Mouse (Mus musculus) hindbrain, embryonic 15.5 days (tissue): Measurements from ENCODE around the gene Rbm19. TPM values are rescaled to one million over a fixed set of nuclear protein-coding genes. Genes with fewer than 3 reads are reported as not detected.

ENCODE experiments used
- ATAC-seq: fragments of 200-750 bp; cut with Nextera tagmentation; 2 replicates; pipeline ENCODE4 v1.8.0; 2017; ENCODE audit warnings: low read depth, moderate number of reproducible peaks, moderate TSS enrichment; ENCODE audit not compliant: low FRiP score
- H3K27ac ChIP-seq: fragments of 300-500 bp; sonication (generic); replicated peaks from 2 replicates; pipeline ENCODE4 v1.5.1; 2015; ENCODE audit warnings: mild to moderate bottlenecking, inconsistent platforms
- H3K27me3 ChIP-seq: fragments of 300-500 bp; sonication (generic); 2 replicates; pipeline ENCODE4 v1.6.1; 2015; ENCODE audit warnings: control low read depth, inconsistent platforms
- H3K36me3 ChIP-seq: fragments of 300-500 bp; sonication (generic); 2 replicates; pipeline ENCODE4 v1.6.1; 2015; ENCODE audit warnings: control low read depth, inconsistent platforms
- H3K4me1 ChIP-seq: fragments of 300-500 bp; sonication (generic); replicated peaks from 2 replicates; pipeline ENCODE4 v1.6.1; 2015; ENCODE audit warnings: control low read depth, inconsistent platforms
- H3K4me2 ChIP-seq: fragments of 300-500 bp; sonication (generic); 2 replicates; pipeline ENCODE4 v1.6.1; 2015; ENCODE audit warnings: moderate library complexity, mild to moderate bottlenecking, inconsistent platforms
- H3K4me3 ChIP-seq: fragments of 300-500 bp; sonication (generic); 2 replicates; pipeline ENCODE4 v1.5.1; 2015; ENCODE audit warnings: mild to moderate bottlenecking, inconsistent platforms
- H3K9ac ChIP-seq: fragments of 300-500 bp; sonication (generic); 2 replicates; pipeline ENCODE4 v1.6.1; 2015; ENCODE audit warnings: inconsistent platforms
- H3K9me3 ChIP-seq: fragments of 300-500 bp; sonication (generic); 2 replicates; pipeline ENCODE4 v1.6.1; 2016; ENCODE audit warnings: control low read depth, inconsistent platforms
- WGBS: fragments of 180-500 bp; shearing (Covaris S2); methylation state at CpG from one replicate; pipeline ENCODE4 v1.1.7; 2015; 5-methylcytosine and 5-hydroxymethylcytosine counted together
- polyA plus RNA-seq: library from polyadenylated mRNA; unstranded; fragments of >200 nt; fragmentation: Nextera tagmentation; extraction: Ambion mirVana; gene quantifications from 2 replicates; pipeline ENCODE4 v1.2.1, GENCODE M21; 2015

The Rbm19 gene
- 19.0 and 19.2 TPM in 2 replicates for polyA plus RNA-seq

DNA sequence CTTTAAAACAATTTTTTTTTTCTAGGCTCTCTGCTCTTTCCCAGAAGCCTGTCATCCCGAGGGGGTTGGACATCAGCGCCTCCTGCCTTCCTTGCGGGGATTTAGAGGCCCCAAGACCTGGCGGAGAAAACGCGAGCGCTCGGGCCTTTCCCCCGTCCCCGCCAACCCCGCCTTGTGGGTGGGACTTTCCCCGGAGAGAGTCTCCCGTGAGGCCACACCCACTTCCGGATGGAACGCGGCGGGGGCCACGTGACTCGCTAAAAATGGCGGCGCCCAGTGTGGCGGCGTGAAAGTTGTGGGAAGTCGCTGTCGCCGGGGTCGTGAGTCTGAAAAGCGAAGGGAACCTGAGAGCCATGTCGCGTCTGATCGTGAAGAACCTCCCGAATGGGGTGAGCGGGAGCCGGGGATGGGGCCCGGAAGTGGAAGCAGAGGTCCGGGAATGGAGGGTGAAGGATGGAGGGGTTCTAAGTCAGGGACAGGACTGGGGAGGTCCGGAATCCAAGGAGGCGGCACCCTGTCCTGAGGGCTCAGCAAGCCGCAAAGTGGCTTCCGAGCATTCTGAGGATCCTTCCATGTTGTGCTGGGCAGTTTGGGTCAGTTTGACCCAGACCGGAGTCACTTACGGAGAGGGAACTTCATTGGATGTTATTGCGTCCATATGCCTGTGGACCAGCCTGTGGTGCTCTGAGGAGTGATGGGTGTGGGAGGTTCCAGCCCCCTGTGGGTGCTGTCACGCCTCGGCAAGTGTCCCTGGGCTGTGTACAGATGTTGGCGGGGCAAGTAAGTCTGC is at the start of gene Rbm19:
Rbm19 (plus strand) TSS at position 205 of the 790 bp plus-strand sequence.
- Histone ChIP-seq H3K9me3 (no peaks in the 10 kb centered on the region), H3K27me3 (no peaks in the 10 kb centered on the region), H3K36me3 (peaks cover 26% of the 10 kb centered on the region), H3K4me1 (peaks cover 7% of the 10 kb centered on the region), H3K4me2 (peak within 1 kb of the TSS; percentile 94), H3K9ac (peak within 1 kb of the TSS; percentile 47), H3K4me3 (peak within 1 kb of the TSS; percentile 74), H3K27ac (peak within 1 kb of the TSS; percentile 74)
- ATAC-seq = peak; percentile 92
- under 1% methylated on average over 46 of the region's 46 CpGs for WGBS

DNA sequence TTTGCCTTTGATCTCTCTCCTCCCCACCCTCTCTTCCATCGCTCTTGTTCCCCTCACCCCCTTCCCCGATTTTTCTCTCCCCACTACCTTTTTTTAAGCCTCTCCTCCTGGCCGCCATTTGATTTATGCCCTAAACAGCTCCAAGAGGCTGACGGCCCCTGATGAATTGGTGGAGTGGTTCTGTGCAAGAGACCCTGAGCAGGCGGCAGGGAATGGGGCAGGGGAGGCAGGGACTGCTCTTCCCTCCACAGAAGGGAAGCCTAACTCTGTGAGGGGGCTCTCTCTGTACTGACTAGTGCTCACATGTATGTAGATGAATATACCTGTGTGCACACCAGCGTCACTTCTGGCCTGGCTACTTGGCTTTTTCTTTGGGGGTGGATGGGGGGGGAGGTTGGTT is 49.0 kb upstream of the Rbm19 start:
- no peak overlapping the region for H3K27ac ChIP-seq
- no peaks in the 10 kb centered on the region for H3K9me3 ChIP-seq
- H3K4me1 ChIP-seq = no peaks in the 10 kb centered on the region
- no peak overlapping the region for H3K4me2 ChIP-seq
- H3K9ac ChIP-seq = no peak overlapping the region
- no peaks in the 10 kb centered on the region; the same call in 1 of the 2 replicates for H3K27me3 ChIP-seq
- no peak for ATAC-seq
- no peaks in the 10 kb centered on the region for H3K36me3 ChIP-seq
- no peak overlapping the region for H3K4me3 ChIP-seq
- WGBS = 56% methylated on average over 6 of the region's 6 CpGs

DNA sequence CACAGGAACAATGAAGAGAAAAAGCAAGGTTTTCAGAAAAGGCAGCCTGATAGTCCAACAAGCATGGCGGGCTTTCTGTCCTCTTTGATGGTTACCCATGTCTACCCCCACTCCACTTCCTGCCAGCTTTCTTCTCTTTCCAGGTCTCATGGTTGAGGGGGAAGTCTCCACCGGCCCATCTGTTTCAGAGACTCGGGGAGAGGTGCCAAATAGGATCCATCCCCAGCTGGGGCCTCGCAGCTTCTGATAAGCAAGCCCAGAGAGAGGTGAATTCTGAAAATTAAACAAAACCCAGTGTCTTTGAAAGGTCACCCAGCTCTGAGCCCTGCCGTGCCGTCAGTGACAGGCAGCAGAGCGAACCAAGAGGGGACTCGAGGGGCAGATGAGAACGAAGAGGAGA is 42.2 kb upstream of the Rbm19 start:
- Histone ChIP-seq H3K4me3 (no peak overlapping the region), H3K27ac (no peak overlapping the region), H3K9me3 (no peaks in the 10 kb centered on the region), H3K4me2 (no peak overlapping the region), H3K4me1 (no peaks in the 10 kb centered on the region), H3K27me3 (no peaks in the 10 kb centered on the region; the same call in 1 of the 2 replicates), H3K36me3 (no peaks in the 10 kb centered on the region), H3K9ac (no peak overlapping the region)
- no peak for ATAC-seq
- WGBS = 65% methylated on average over 9 of the region's 9 CpGs

DNA sequence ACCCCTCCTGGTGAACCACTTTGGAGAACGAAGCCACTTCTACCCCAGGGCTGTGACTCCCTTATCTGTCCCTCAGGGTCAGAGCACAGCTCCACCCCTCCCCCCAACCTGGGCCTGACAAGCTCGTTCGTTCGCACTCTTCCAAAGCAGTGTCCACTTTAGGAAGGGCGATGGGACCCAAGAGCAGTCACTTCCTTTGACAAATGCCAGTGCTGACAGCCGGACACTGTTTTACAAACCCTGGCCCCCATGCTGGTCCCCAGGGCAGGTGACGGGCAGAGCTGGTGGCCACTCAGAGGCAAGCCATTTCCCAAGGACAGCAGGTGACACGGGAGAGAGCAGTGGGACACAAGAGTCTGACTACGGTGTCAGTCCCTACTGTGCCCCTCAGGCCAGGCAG is 36.2 kb upstream of the Rbm19 start:
- Histone ChIP-seq H3K4me3 (no peak overlapping the region), H3K9me3 (no peaks in the 10 kb centered on the region), H3K27me3 (0 out of 2 replicates have a peak, but pooled peaks cover 2% of the 10 kb centered on the region), H3K36me3 (no peaks in the 10 kb centered on the region), H3K4me2 (no peak overlapping the region), H3K27ac (no peak overlapping the region), H3K9ac (no peak overlapping the region), H3K4me1 (no peaks in the 10 kb centered on the region)
- 73% methylated on average over 9 of the region's 9 CpGs for WGBS
- no peak for ATAC-seq

DNA sequence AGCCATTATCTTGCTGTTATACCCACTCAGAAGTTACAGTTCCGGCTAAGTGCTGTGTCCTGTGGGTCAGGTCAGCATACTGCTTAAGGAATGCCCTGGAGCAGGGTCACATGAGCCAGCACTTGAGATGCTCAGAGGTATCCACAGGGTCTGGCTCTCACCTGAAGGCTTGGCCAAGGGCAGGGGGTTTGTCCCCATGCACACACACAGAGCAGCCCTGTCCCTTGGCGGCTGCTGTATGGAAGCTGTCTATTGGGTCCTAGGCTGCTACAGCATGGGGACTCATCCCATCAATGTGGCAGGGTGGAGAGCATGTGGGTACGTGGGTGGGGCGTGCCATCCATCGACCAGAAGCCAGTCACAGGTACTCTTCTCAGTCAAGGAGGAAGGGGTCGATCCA is 35.8 kb upstream of the Rbm19 start:
- Histone ChIP-seq H3K9ac (no peak overlapping the region), H3K27me3 (0 out of 2 replicates have a peak, but pooled peaks cover 2% of the 10 kb centered on the region), H3K4me2 (no peak overlapping the region), H3K9me3 (no peaks in the 10 kb centered on the region), H3K4me3 (no peak overlapping the region), H3K4me1 (no peaks in the 10 kb centered on the region), H3K27ac (no peak overlapping the region), H3K36me3 (no peaks in the 10 kb centered on the region)
- ATAC-seq = no peak
- WGBS = 95% methylated on average over 6 of the region's 6 CpGs

DNA sequence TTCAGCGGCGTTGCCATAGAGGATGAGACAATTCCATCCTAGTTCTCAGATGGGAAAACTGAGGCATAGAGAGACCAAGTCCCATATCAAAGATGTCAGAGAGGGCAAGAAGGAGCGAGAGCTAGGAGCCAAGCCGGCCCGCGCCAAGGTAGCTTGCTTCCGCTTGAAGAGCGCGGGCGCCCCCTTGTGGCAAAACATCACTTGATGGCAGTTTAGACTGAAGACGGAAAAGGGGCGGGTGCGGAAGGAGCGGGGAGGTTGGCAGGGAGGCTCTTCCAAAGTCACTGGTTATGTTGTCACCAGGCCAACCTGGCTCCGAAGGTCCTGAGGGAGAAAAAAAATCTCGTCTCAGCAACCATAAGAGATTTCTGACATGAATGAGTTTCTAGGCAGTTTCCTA is 27.7 kb upstream of the Rbm19 start:
- WGBS = 1% methylated on average over 16 of the region's 16 CpGs
- no peaks in the 10 kb centered on the region for H3K4me1 ChIP-seq
- ATAC-seq = no peak
- no peaks in the 10 kb centered on the region for H3K9me3 ChIP-seq
- H3K9ac ChIP-seq = 0 out of 2 replicates have a peak overlapping the region, but pooled peaks have one; percentile 23
- H3K27me3 ChIP-seq = peaks cover 24% of the 10 kb centered on the region; the same call in 1 of the 2 replicates
- no peak overlapping the region for H3K27ac ChIP-seq
- H3K4me2 ChIP-seq = peak overlapping the region; percentile 35
- H3K4me3 ChIP-seq = no peak overlapping the region
- H3K36me3 ChIP-seq = no peaks in the 10 kb centered on the region

DNA sequence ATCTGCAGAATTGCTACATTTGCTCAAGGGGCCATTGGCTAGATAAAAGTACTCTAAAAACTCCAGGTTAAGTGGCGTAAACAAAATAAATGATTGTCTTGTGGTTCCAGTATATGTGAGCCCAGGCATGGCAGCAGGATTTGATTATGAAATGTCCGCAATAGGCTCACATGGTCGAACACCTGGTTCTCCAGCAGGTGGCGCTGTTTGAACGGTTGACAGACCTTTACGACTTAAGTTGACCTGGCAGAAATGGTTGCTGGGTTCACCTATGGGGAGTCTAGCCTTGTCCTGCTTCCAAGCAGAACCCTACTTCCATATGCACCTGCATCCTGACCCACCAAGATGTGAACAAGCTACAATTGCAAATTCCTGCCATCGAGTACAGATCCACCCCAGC is 21.7 kb upstream of the Rbm19 start:
- H3K9ac ChIP-seq = no peak overlapping the region
- no peak for ATAC-seq
- H3K4me2 ChIP-seq = no peak overlapping the region
- H3K27me3 ChIP-seq = peaks cover 9% of the 10 kb centered on the region; the same call in 1 of the 2 replicates
- WGBS = 55% methylated on average over 7 of the region's 7 CpGs
- no peaks in the 10 kb centered on the region for H3K36me3 ChIP-seq
- no peak overlapping the region for H3K27ac ChIP-seq
- H3K4me3 ChIP-seq = no peak overlapping the region
- no peaks in the 10 kb centered on the region for H3K4me1 ChIP-seq
- H3K9me3 ChIP-seq = no peaks in the 10 kb centered on the region

DNA sequence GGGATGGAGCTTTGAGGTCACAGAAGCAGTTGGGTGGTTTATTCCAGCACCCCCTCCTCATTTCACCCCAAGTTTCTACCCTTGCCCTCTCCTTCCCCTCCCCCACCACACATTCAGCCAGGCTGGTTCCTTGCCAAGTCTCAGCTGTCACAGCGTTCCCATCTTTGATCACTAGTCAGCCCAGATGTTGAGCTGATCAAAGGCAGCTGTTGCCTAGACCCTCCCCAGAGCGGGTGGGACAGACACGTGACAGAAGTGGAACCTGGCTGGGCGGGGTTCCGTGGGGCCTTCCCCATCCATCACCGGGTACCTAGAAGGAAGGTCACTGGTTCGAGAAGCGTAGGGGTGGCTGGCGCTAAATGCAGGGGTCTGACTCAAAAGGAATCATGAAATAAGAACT is 19.2 kb upstream of the Rbm19 start:
- H3K4me1 ChIP-seq = no peaks in the 10 kb centered on the region
- H3K4me2 ChIP-seq = no peak overlapping the region
- 78% methylated on average over 9 of the region's 9 CpGs for WGBS
- H3K27me3 ChIP-seq = no peaks in the 10 kb centered on the region
- no peak overlapping the region for H3K9ac ChIP-seq
- no peak overlapping the region for H3K27ac ChIP-seq
- no peak for ATAC-seq
- H3K36me3 ChIP-seq = no peaks in the 10 kb centered on the region
- no peak overlapping the region for H3K4me3 ChIP-seq
- no peaks in the 10 kb centered on the region for H3K9me3 ChIP-seq

DNA sequence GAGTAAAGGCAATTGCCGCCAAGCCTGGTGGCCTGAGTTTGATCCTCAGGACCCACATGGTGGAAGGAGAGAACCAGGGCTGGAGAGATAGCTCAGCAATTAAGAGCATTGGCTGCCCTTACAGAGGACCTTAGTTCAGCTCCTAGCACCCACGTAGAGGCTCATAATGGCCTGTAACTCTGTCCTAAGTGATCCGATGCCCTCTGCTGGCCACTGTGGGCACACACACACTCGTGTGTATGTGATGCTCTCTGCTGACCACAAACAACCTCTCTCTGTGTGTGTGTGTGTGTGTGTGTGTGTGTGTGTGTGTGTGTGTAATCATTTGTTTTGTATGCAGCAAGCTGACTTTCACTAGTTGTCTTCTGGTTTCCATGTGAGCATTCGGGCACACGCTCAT is 15.5 kb upstream of the Rbm19 start:
- ATAC-seq = no peak
- no peak overlapping the region for H3K27ac ChIP-seq
- no peaks in the 10 kb centered on the region for H3K9me3 ChIP-seq
- no peaks in the 10 kb centered on the region for H3K4me1 ChIP-seq
- no peaks in the 10 kb centered on the region for H3K36me3 ChIP-seq
- H3K27me3 ChIP-seq = no peaks in the 10 kb centered on the region
- WGBS = 92% methylated on average over 6 of the region's 6 CpGs
- no peak overlapping the region for H3K9ac ChIP-seq
- no peak overlapping the region for H3K4me3 ChIP-seq
- no peak overlapping the region for H3K4me2 ChIP-seq

DNA sequence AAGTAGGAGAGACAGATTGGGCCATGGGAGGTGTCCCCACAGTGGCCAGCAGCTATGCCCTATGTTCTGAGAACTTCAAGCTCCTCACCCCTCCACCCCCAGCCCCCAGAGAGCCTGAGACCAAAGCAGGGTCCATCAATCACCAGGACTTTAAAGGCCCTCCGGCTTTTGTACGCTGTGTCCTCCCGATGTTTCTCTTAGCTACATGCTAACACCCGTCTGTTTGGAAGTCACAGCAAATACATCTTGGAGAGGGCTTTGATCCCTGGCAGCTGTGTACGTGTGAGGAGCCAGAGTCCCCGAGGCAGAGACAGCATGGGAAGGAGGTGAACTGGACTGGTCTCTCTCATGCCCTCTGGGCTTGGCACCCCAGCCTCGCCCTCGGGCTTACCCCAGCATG is 14.2 kb upstream of the Rbm19 start:
- Histone ChIP-seq H3K4me2 (no peak overlapping the region), H3K27me3 (no peaks in the 10 kb centered on the region; the same call in 1 of the 2 replicates), H3K36me3 (no peaks in the 10 kb centered on the region), H3K4me3 (no peak overlapping the region), H3K9me3 (no peaks in the 10 kb centered on the region), H3K4me1 (no peaks in the 10 kb centered on the region), H3K27ac (no peak overlapping the region), H3K9ac (no peak overlapping the region)
- WGBS = 80% methylated on average over 8 of the region's 8 CpGs
- no peak for ATAC-seq

DNA sequence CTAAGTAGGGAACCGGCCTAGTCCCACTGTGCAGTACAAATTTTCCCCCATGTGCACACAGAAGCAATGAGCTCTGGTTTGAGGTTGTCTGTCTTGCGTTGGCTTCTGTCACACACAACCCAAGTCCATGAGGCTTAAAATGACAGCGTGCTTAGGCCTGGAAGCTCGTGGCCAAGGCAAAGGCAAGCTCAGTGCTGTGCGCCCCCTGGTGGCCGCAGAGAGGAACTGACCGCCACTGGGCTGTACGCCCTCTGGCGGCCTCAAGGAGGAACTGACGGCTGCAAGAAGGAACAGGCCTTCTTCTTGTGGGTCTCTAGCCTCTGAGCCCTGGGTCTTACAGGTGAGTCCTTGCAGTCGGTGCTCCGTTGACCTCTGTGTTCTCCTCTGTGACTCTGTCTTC is 13.5 kb upstream of the Rbm19 start:
- H3K4me2 ChIP-seq = no peak overlapping the region
- no peaks in the 10 kb centered on the region for H3K36me3 ChIP-seq
- no peaks in the 10 kb centered on the region for H3K9me3 ChIP-seq
- 17% methylated on average over 12 of the region's 12 CpGs for WGBS
- no peaks in the 10 kb centered on the region; the same call in 1 of the 2 replicates for H3K27me3 ChIP-seq
- no peaks in the 10 kb centered on the region for H3K4me1 ChIP-seq
- ATAC-seq = no peak
- H3K4me3 ChIP-seq = no peak overlapping the region
- H3K27ac ChIP-seq = no peak overlapping the region
- no peak overlapping the region for H3K9ac ChIP-seq

DNA sequence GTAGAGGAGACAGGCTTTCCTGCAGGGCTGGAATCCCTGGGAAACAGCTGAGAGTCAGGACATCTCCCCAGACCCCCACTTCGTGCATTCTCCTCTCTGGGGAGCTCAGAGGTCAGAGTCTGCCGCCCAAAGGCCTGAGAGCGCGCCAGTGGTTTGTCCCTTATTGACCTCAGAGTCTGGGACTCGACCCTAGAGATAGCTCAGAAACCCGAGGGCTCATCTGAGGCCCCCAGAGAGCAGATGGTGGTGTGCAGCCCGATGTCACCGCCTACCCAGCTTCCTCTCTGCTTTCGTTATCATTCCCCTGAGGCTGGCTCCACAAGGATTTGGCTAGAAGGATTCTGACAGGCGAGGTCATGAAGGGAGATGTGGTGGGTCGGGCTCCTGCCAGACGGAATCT is 12.8 kb upstream of the Rbm19 start:
- 70% methylated on average over 12 of the region's 12 CpGs for WGBS
- H3K36me3 ChIP-seq = no peaks in the 10 kb centered on the region
- no peaks in the 10 kb centered on the region for H3K9me3 ChIP-seq
- H3K9ac ChIP-seq = no peak overlapping the region
- H3K27me3 ChIP-seq = peaks cover 3% of the 10 kb centered on the region; the same call in 1 of the 2 replicates
- no peak overlapping the region for H3K4me2 ChIP-seq
- H3K4me1 ChIP-seq = no peaks in the 10 kb centered on the region
- no peak overlapping the region for H3K27ac ChIP-seq
- ATAC-seq = no peak
- no peak overlapping the region for H3K4me3 ChIP-seq
